Mouse (Mus musculus) small intestine, adult 2 months (tissue): ENCODE results near the gene Nup54.

Experiments
- CTCF ChIP-seq: fragments of 200-500 bp; IDR thresholded peaks from 2 replicates; pipeline ENCODE4 v1.5.1; 2012; ENCODE audit warnings: low read depth, mild to moderate bottlenecking, control low read depth, inconsistent platforms, low read length, moderate library complexity, mixed read lengths; ENCODE audit not compliant: insufficient replicate concordance, insufficient read length; ENCODE audit errors: extremely low read depth
- POLR2A ChIP-seq: fragments of 200-500 bp; IDR thresholded peaks from 2 replicates; pipeline ENCODE4 v1.6.1; 2012; ENCODE audit warnings: low read depth, mild to moderate bottlenecking, control low read depth, inconsistent platforms, low read length, moderate library complexity

- TF ChIP-seq CTCF = no peak
- no peak for TF ChIP-seq POLR2A
Observed at GRCm38 (mm10) chr5:92392542-92392941, 42.5 kb downstream of the Nup54 start.
